Mouse (Mus musculus) hindbrain, embryonic 12.5 days (tissue): ENCODE measurements at regions not wholly inside any gene's neighbourhood (a gene's known extent, or its start where the extent isn't known, plus 50 kb on each side); places are given as distances from the start of the nearest gene placed in this dataset.
A peak's percentile ranks its signal among the peaks of the same experiment; 100 is the strongest.

Experiments used
- ATAC-seq: fragments of 200-750 bp; cut with Nextera tagmentation; 2 replicates; pipeline ENCODE4 v1.8.0; 2017; ENCODE audit warnings: moderate TSS enrichment; ENCODE audit not compliant: low FRiP score
- H3K27ac ChIP-seq: fragments of 300-500 bp; sonication (generic); 2 replicates; pipeline ENCODE4 v1.5.1; 2016; ENCODE audit warnings: mild to moderate bottlenecking
- H3K27me3 ChIP-seq: fragments of 300-500 bp; sonication (generic); 2 replicates; pipeline ENCODE4 v1.6.1; 2016; ENCODE audit warnings: mild to moderate bottlenecking
- H3K36me3 ChIP-seq: fragments of 300-500 bp; sonication (generic); 2 replicates; pipeline ENCODE4 v1.6.1; 2016; ENCODE audit warnings: mild to moderate bottlenecking
- H3K4me1 ChIP-seq: fragments of 300-500 bp; sonication (generic); 2 replicates; pipeline ENCODE4 v1.6.1; 2016
- H3K4me2 ChIP-seq: fragments of 300-500 bp; sonication (generic); replicated peaks from 2 replicates; pipeline ENCODE4 v1.6.1; 2016; ENCODE audit warnings: mild to moderate bottlenecking
- H3K4me3 ChIP-seq: fragments of 300-500 bp; sonication (generic); 2 replicates; pipeline ENCODE4 v1.5.1; 2016; ENCODE audit warnings: mild to moderate bottlenecking
- H3K9ac ChIP-seq: fragments of 300-500 bp; sonication (generic); 2 replicates; pipeline ENCODE4 v1.6.1; 2016; ENCODE audit warnings: mild to moderate bottlenecking, moderate library complexity
- H3K9me3 ChIP-seq: fragments of 300-500 bp; sonication (generic); replicated peaks from 2 replicates; pipeline ENCODE4 v1.6.1; 2016; ENCODE audit warnings: mild to moderate bottlenecking
- WGBS: fragments of 180-500 bp; shearing (Covaris S2); methylation state at CpG from one replicate; pipeline ENCODE4 v1.1.7; 2016; 5-methylcytosine and 5-hydroxymethylcytosine counted together

GRCm38 (mm10) chr11:50492399-50493122, 61.6 kb upstream of the Rufy1 start:
- ATAC-seq: peak; percentile 87

GRCm38 (mm10) chr11:50483821-50484220, 52.9 kb upstream of the Rufy1 start:
- Histone ChIP-seq H3K9me3 (no peaks in the 10 kb centered on the region), H3K9ac (no peak overlapping the region), H3K4me1 (peaks cover 22% of the 10 kb centered on the region; the same call in 1 of the 2 replicates), H3K27ac (no peak overlapping the region), H3K4me2 (no peak overlapping the region), H3K27me3 (no peaks in the 10 kb centered on the region), H3K4me3 (no peak overlapping the region), H3K36me3 (no peaks in the 10 kb centered on the region)
- no peak for ATAC-seq
- WGBS: 93% methylated on average over 2 of the region's 2 CpGs

More at GRCm38 (mm10) chr11:50492399-50493122, 61.6 kb upstream of the Rufy1 start:
- peak overlapping the region; percentile 81 for H3K27ac ChIP-seq
- WGBS: 29% methylated on average over 5 of the region's 5 CpGs
- no peak overlapping the region for H3K4me2 ChIP-seq
- no peaks in the 10 kb centered on the region for H3K27me3 ChIP-seq
- no peaks in the 10 kb centered on the region; the same call in 1 of the 2 replicates for H3K9me3 ChIP-seq
- no peak overlapping the region for H3K4me3 ChIP-seq
- H3K36me3 ChIP-seq: no peaks in the 10 kb centered on the region
- no peak overlapping the region for H3K9ac ChIP-seq
- peaks cover 23% of the 10 kb centered on the region for H3K4me1 ChIP-seq

GRCm38 (mm10) chr11:50483116-50483515, 52.2 kb upstream of the Rufy1 start:
- Histone ChIP-seq H3K9ac (no peak overlapping the region), H3K4me1 (peaks cover 17% of the 10 kb centered on the region; the same call in 1 of the 2 replicates), H3K36me3 (no peaks in the 10 kb centered on the region), H3K27me3 (no peaks in the 10 kb centered on the region), H3K4me2 (no peak overlapping the region), H3K9me3 (no peaks in the 10 kb centered on the region), H3K4me3 (no peak overlapping the region), H3K27ac (no peak overlapping the region)
- 87% methylated on average over 6 of the region's 6 CpGs for WGBS
- ATAC-seq: no peak

GRCm38 (mm10) chr11:50482607-50483006, 51.7 kb upstream of the Rufy1 start:
- Histone ChIP-seq H3K4me2 (no peak overlapping the region), H3K4me1 (peaks cover 12% of the 10 kb centered on the region), H3K9ac (no peak overlapping the region), H3K4me3 (no peak overlapping the region), H3K27me3 (no peaks in the 10 kb centered on the region), H3K36me3 (no peaks in the 10 kb centered on the region), H3K27ac (no peak overlapping the region), H3K9me3 (no peaks in the 10 kb centered on the region)
- WGBS: 49% methylated on average over 3 of the region's 3 CpGs
- no peak for ATAC-seq
